Mouse (Mus musculus) cortical plate, adult 2 months (tissue): ENCODE data around the gene Arrb1.

ENCODE experiments used
- CTCF ChIP-seq: fragments of 200-500 bp; IDR thresholded peaks from 2 replicates; pipeline ENCODE4 v1.5.1; 2011; ENCODE audit warnings: mild to moderate bottlenecking, control low read depth, low read length; ENCODE audit not compliant: insufficient read depth; ENCODE audit errors: extremely low read depth
- POLR2A ChIP-seq: fragments of 200-500 bp; IDR thresholded peaks from 2 replicates; pipeline ENCODE4 v1.6.1; 2011; ENCODE audit warnings: mild to moderate bottlenecking, low read length, control low read depth; ENCODE audit not compliant: insufficient read depth; ENCODE audit errors: extremely low read depth

GRCm38 (mm10) chr7:99654244-99654643 is 119.0 kb downstream of the Arrb1 start:
- TF ChIP-seq CTCF (no peak), POLR2A (no peak)
